Mouse (Mus musculus): Measurements from ENCODE around the gene Lfng.

Gene Lfng

GRCm38 (mm10) chr5:140589082-140589774, 17.9 kb upstream of the Lfng start:
- no peak for DNase-seq (ENCODE audit: low spot score in 2 of 2)

GRCm38 (mm10) chr5:140594846-140595245, 12.3 kb upstream of the Lfng start:
- DNase-seq (ENCODE audit: low spot score in 2 of 2), result no peak

GRCm38 (mm10) chr5:140596426-140596825, 10.7 kb upstream of the Lfng start:
- DNase-seq (ENCODE audit: low spot score in 2 of 2), result no peak

- no peak for DNase-seq (ENCODE audit: low spot score in 2 of 2)
Measured at GRCm38 (mm10) chr5:140596927-140597588, 10.1 kb upstream of the Lfng start.

- no peak for DNase-seq (ENCODE audit: low spot score in 2 of 2)
Measured at GRCm38 (mm10) chr5:140597787-140598186, 9.3 kb upstream of the Lfng start.

- DNase-seq (ENCODE audit: low spot score in 2 of 2), result no peak
Measured at GRCm38 (mm10) chr5:140599939-140600338, 7.2 kb upstream of the Lfng start.

- DNase-seq (ENCODE audit: low spot score in 2 of 2), result no peak
Measured at GRCm38 (mm10) chr5:140601712-140602111, 5.4 kb upstream of the Lfng start.

GRCm38 (mm10) chr5:140602540-140602939, 4.6 kb upstream of the Lfng start:
- no peak for DNase-seq (ENCODE audit: low spot score in 2 of 2)

- DNase-seq (ENCODE audit: low spot score in 2 of 2), result no peak
Measured at GRCm38 (mm10) chr5:140604386-140604785, 2.7 kb upstream of the Lfng start.

- no peak for DNase-seq (ENCODE audit: low spot score in 2 of 2)
Measured at GRCm38 (mm10) chr5:140605228-140605627, 1.9 kb upstream of the Lfng start.

GRCm38 (mm10) chr5:140606386-140606785, 734 bp upstream of the Lfng start:
- DNase-seq (ENCODE audit: low spot score in 2 of 2), result no peak

- no peak for DNase-seq (ENCODE audit: low spot score in 2 of 2)
Measured at GRCm38 (mm10) chr5:140607836-140608633, 915 bp downstream of the Lfng start.

- DNase-seq (ENCODE audit: low spot score in 2 of 2), result no peak
Measured at GRCm38 (mm10) chr5:140608634-140609015, 1.5 kb downstream of the Lfng start.

GRCm38 (mm10) chr5:140609511-140610272, 2.6 kb downstream of the Lfng start:
- no peak for DNase-seq (ENCODE audit: low spot score in 2 of 2)

- DNase-seq (ENCODE audit: low spot score in 2 of 2), result no peak
Measured at GRCm38 (mm10) chr5:140610273-140611011, 3.3 kb downstream of the Lfng start.

- no peak for DNase-seq (ENCODE audit: low spot score in 2 of 2)
Measured at GRCm38 (mm10) chr5:140611021-140611583, 4.0 kb downstream of the Lfng start.

GRCm38 (mm10) chr5:140611611-140612185, 4.6 kb downstream of the Lfng start:
- no peak for DNase-seq (ENCODE audit: low spot score in 2 of 2)

- no peak for DNase-seq (ENCODE audit: low spot score in 2 of 2)
Measured at GRCm38 (mm10) chr5:140612191-140612590, 5.1 kb downstream of the Lfng start.

- DNase-seq (ENCODE audit: low spot score in 2 of 2), result no peak
Measured at GRCm38 (mm10) chr5:140614141-140614540, 7.0 kb downstream of the Lfng start.

- no peak for DNase-seq (ENCODE audit: low spot score in 2 of 2)
Measured at GRCm38 (mm10) chr5:140614837-140615236, 7.7 kb downstream of the Lfng start.
